Mouse (Mus musculus) frontal cortex, postnatal 14 days (tissue): ENCODE results near the gene E030018B13Rik.

Experiments used
- DNase-seq, 2 experiments: peaks; one replicate each; pipeline ENCODE4 v3.0.0; 2022; ENCODE audit warnings: low spot score in 2 of 2

The E030018B13Rik gene

DNA sequence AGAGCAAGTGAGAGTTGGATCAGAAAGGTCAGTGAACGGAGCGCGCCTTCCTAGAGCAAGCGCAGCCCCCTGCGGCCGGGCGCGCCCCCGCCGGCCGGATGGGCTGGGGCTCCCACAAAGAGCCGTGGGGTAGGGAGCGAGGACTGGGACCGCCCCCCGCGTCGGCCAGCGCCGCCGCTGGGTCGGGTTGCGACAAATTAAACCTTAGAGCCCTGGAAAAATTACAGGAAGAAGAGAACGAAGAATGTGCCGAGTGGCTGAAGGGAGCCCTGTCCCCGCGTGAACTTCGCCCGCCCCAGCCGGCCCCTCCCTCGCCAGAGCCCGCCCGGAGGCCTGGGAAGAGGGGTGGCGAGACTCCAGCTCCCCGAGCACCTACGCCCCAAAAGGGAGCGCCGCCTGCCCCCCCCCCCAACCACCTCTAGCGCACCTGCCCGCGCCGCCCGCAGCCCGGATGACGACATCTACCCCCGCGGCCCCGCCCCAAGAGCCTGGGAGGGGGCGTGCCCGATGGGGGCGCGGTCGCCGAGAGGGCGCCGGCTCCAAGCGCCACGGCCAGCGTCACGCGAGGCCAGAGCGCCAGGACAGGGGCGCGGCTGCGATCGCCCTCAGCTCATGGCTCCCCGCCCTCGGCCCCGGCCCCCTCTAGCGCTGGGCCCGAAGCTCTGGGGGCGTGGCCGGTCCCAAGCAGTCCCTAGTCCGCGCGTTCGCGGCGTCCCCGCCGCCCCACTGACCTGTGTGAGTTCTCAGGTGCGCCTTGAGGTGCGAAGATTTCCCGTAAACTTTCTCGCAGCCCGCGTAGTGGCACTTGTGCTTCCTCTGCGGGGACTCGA lies 20.8 kb downstream of the E030018B13Rik start:
- DNase-seq: peak; percentile 53 to 57

DNA sequence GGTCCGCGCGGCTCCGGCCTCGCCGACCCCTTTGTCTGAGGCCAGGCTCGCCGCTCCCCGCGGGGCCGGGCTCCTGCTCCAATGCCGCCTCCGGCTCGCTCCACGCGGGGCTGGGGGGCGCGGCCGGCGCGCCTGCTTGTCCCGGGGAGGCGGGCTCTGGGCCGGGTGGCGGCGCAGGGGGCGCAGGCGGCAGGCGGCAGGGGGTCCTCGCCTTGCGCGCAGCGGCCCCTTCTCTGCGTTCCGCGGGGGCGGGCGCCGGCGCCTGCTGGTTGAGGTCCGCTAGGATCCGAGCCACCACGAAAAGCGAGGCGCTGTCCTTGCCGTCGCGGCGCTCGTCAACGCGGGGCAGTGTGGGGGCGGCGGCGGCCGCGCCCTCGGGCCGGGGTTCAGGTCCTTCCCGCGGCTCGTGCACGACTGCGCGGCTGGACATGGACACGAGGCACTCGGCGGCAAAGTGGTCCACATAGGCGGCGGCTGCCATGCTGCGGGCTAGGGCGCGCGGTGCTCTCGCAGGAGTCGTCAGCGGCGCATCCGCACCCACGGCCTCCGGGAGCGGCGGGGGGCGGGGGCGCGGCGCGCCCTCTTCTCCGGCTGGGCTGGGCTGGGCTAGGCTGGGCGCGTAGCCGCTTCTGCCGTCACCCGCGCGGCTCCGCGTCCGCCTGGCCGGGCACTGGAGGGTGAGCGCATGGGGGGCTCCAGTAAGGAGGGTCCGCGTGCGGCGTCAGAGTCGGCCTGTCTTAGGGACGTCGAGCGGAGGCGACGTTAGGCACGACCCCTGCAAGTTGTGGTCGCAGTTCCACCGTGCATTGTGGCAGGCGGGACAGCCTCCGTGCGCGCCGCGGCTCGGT lies 21.6 kb downstream of the E030018B13Rik start:
- peak in 1 of 2 experiments; percentile 51 for DNase-seq

DNA sequence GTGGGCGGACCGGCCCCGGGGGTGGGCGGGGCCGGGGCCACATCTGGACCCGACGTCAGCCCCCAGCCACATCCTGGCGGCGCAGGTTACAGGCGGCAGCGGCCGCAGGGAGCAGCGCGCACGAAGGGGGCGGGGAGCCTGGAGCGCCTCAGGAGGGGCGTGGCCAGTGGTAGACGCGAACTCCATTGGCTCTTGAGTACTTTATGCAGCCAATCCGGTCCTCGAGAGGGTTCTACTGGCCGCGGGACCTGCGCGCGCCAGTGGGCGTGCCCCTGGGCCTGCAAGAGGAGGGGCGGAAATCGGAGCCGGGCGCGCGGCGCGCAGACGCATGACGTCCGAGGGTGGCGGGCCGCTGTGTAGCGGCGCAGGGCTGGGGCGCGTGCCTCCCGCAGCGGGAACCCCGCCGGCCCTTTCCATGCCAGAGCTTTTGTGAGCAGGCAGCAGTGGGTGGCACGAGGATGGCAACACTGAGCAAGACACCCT lies 22.3 kb downstream of the E030018B13Rik start, which contains the start of gene Klf13:
Klf13 (minus strand) TSS at position 2 of the 483 bp plus-strand sequence.
- DNase-seq: peak; percentile 96 to 98

GRCm38 (mm10) chr7:63939397-63939951 lies 22.8 kb downstream of the E030018B13Rik start:
- DNase-seq: peak in 1 of 2 experiments; percentile 69

- no peak for DNase-seq
These were observed 23.7 kb downstream of the E030018B13Rik start for GRCm38 (mm10) chr7:63940321-63940720.

DNA sequence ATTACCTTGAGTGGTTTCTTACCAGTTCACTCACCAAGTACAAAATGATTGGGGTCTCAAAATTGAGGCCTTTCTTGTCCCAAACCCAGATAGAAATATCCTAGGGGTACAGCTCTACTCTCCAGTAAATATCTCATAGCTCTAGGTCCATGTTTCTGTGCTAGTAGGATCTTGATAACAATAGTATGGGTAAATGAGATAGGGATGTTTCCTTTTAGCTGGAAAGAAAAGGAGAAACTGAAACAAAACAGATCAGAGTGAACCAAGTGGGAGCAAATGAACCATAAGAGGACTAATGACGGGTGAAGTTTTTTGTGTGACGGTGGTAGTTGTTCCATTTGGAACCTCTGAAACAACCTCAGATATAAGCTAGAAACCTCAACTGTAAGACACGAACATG lies 24.4 kb downstream of the E030018B13Rik start:
- no peak for DNase-seq

- no peak for DNase-seq
These were observed 24.8 kb downstream of the E030018B13Rik start for GRCm38 (mm10) chr7:63941501-63941900.

DNA sequence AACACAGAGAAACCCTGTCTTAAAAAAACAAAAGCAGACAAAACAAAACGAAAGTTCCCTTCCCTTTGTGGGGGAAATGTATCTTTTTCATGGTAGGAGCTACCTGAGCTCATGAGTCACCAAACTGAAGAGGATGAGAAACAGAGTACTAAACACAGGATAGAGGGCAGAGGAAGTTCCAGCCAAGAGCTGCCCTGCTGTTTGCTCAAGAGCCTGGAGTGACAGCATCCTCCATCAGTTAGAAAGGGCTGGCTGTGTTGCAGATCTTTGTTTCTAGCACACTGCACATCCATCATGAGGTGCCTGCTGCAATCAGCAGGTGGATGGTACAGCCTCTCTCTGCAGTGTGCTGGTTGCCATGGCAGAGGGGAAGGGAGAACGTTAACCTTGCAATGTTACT lies 27.3 kb downstream of the E030018B13Rik start:
- DNase-seq: no peak

- no peak for DNase-seq
These were observed 31.1 kb downstream of the E030018B13Rik start for GRCm38 (mm10) chr7:63947514-63948487.

GRCm38 (mm10) chr7:63949176-63949575 lies 32.5 kb downstream of the E030018B13Rik start:
- no peak for DNase-seq

DNA sequence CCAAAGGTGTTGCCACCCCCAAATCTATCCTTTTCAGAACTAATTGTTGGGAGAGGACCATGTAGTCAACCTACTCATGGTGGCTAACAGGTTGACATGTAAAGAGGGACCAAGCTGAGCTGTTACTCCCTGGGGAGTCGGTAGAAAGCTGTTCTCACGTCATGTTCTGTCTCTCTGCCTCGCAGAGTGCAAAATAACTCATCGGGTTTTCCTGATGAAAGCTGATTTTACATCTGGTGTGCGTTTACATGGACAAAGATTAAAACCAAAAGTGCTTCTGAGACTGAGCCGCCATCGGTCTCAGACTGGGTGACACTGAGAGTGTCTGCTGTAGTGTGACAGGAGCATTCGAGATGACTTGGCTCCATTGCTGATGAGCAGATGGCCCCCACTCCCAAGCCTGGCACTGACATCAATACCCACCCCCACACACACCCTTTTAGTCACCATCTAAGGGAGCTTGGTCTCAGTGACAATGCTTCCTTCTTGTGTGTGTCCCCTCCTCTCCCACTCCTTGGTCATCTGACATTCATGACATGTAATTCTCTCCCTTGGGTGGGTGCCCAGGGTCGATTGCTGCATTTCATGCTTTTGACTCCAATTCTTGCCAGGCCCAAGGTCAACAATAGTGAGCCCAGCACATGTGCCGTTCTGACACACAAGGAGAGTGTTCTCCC lies 34.4 kb downstream of the E030018B13Rik start:
- no peak for DNase-seq

GRCm38 (mm10) chr7:63952077-63952898 lies 35.6 kb downstream of the E030018B13Rik start:
- DNase-seq: no peak

GRCm38 (mm10) chr7:63955440-63955839 lies 38.8 kb downstream of the E030018B13Rik start:
- no peak for DNase-seq

DNA sequence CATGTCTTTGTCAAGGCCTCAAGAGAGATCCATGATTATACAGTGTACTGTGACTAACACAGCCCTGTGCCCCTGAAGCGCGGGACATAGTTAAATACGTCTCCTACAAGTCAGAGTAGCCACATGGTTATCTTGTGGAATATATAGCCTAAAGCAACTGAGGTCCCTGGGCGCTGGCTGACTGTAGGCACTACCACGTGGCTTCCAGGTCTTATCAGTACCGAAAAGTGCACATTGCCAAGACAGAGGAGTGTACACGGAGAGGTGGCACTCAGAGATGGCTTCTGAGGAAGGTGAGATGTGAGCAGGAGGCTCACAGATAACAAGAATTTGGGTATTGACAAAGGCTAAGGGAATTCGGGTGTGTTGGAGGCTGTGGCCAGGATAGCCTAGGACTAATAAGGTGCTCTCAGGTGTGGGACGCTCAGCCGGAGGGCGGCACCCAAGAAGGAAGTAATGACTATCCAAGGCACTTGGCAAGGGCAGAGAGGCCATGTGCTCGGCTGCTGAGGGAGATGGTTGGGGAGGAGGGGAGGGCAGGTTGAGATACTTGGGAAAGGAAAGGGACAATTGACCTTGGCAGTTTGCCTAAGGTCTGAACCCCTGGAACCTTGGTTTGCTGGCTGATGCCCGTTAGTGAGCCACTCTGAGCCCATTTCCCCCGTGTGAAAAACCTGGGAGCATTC lies 39.6 kb downstream of the E030018B13Rik start:
- no peak for DNase-seq

- DNase-seq: peak in 1 of 2 experiments; percentile 62
These were observed 40.5 kb downstream of the E030018B13Rik start for GRCm38 (mm10) chr7:63956981-63957713.

DNA sequence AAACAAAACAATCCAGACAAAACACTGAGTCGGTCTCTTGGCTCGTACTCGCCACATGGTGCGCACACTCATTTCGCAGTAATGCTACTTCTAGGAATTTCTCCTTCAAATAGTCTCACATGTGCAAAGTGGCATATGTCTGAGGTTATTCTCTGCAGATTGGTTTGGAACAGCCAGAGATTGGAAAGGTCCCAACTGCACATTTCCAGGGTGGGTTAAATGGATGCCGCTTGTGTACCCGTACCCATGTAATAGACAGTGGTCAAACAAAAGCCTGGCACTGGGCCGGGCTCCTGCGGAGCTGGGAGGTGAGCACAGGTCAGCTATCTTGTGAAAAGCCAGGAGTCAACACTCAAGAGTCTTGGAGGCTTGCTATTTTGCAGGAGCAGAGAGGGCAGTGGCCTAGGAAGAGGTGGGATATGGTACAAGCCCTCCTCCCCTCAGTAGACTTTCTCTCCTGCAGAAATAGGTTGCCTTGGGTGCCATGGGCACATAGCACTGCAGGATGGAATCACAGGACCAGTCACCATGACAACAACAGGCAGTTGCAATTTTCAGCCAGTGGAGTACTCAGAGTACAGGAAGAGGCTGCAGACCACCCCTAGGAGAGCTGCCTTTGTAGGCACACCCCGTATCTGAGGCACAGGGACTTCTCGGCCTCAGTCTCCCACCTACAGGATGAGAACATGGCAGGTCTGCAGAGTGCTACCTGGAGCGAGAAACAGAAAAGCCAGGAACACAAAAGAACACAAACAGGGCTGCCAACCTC lies 41.4 kb downstream of the E030018B13Rik start:
- DNase-seq: peak; percentile 45 to 54

- no peak for DNase-seq
These were observed 47.0 kb downstream of the E030018B13Rik start for GRCm38 (mm10) chr7:63963632-63964031.
